Mouse (Mus musculus) adipocyte (in vitro differentiated cells): Measurements from ENCODE around the gene Gmnn.

ENCODE experiments used
- DNase-seq: peaks from one replicate; pipeline ENCODE4 v3.0.0-alpha.2; 2016; ENCODE audit warnings: low spot score

Gmnn gene

DNA sequence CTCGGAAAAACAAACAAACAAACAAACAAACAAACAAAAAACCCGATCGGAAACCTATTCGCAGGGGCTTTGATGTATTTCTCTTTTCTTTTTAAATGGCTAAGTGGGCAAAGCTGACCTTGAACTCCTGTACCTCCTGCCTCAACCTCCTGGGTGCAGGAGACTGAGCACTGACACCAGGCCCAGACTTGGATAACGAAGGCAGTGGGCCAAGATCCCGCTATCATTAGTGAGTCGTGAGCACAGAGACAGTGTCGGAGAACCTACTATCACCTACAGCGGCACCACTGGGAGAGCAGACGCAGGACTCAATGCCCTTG is 680 bp downstream of the Gmnn start:
- no peak for DNase-seq

DNA sequence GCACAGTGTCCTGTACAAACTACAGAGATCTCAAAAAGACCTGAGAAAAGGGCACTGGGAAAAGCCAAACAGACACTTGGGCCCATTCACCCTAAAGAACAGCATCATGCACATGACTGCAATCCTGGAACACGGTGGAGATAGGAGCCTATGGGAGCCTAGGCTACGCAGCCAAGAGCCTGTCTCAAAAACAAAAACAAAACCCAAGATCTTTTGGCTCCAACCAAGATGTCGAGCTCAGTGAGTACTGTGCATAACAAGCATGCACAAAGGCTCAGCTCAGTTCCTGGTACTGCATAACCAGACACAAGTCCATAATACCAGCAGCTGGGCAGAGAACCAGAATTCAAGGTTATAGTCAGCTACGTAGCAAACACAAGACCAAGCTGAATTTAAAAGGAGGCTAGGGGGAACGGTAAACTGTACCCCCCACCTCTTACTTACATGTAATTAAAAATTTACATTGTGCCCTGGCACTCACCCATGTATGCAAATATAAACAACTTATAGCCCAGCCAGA is 1.3 kb downstream of the Gmnn start:
- no peak for DNase-seq

DNA sequence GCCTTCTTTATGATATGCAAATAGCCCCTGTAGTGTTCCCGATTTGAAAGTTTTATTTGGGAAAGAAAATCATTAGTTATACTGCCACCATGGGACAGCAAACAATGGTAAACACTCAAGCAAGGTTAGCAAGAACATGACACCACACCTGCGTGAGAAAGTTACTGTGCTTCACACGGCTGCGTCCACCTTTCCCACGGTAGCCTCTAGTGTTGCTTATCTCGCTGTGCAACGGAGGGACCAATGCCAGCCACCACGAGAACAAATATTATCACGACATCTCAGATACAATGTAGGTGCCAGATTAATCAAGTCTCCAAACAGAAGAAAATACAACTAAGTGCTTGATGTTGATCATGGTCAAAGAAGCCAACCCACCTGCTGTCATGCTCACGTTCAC is 2.3 kb downstream of the Gmnn start:
- no peak for DNase-seq

DNA sequence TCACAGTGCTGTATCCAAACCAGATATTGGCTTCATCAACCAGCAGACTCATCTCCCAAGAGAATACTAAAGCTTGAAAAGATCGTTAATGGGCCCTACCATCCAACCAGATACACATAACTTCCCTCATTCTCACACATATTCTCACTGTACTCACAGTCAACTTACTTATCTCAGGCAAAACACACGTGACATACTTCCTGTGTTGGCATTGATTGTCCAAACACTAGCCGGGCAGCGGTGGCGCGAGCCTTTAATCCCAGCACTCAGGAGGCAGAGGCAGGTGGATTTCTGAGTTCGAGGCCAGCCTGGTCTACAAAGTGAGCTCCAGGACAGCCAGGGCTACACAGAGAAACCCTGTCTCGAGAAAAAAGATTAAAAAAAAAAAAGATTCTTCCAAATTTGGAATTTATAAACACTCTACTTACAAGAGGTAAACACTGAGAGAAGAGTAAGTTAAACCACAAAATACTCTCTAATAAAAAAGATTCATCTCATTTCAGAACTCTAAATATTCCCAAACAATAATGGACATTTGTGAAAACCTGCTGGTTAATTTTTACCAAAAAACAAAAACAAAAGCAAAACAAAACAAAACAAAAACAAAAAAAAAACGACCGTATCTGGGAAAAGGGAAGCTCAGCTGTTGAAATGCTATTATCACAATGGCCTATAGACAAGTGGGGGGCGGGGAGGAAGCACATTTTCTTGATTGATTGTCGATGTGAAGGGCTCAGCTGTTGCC is 3.7 kb downstream of the Gmnn start:
- no peak for DNase-seq

DNA sequence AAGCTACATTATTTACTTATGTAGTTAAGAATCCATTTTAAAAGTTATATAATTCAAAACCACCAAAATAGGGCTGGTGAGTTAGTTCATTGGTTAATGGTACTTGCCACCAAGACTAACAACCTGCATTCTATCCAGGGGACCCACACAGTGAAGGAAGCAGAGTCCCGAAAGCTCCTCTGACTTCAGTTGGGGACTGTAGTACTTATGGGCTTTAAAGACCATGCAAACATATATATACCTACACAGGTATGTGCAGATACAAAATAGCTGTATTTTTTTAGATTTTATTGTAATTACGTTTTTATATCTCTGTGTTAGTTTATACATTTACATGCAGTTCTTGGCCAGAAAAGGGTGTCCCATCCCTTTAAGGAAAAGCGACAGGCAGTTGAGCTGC is 5.0 kb downstream of the Gmnn start:
- DNase-seq, result no peak

DNA sequence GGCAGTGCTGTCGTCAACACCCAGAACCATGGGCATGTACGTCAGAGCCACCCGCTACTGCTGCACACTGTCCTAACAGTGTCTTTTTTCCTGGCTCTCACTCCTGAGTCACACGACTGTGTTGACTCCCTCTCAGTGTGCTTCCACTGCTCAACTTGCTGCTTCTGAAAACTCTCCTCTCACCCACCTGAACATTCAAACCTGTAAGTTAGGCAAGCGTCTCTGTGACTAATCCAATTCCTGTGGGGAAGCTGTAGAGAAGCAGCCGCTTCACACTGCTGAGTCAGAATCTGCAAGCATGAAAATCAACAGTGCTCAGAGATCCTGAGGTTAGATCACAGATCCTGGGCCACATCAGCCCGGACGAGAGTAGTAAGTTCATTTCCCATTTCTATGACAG is 10.3 kb downstream of the Gmnn start:
- DNase-seq, result no peak

DNA sequence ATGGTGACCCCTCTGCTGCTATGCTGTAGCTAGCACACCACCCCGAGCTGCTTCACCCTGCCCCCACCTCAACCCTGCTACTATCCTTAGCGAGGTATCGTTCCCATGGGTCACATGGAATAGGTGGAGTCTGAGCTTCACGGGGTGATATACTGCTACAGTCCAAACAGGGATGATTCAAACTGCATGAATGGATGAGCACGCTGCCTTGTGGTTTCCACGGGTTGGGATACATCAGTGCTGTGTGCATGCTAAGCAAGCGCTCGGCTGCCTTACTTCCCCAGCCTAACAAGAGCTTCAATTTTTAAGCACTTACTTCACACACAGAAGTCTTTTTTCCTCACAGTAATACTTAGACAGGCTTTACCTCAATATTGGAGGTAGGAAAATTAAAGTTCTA is 10.9 kb downstream of the Gmnn start:
- no peak for DNase-seq

DNA sequence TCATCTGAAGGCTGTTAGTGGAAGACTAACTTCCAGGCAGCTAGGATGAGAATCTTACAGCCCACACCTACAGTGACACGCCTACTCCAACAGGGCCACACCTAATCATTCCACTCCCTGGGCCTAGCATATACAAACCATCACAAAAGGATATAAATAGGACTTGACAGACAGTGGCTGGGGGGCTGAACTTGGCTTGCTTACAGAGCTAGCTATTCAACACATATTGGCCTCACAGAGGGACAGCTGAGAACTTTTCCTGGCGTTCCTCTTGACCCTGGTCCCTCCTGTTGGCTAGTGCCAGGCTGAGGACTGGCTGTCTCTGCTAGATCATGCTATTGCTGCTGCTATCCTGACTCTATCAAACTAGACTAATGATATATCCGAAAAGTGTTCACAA is 13.9 kb downstream of the Gmnn start:
- DNase-seq, result no peak

DNA sequence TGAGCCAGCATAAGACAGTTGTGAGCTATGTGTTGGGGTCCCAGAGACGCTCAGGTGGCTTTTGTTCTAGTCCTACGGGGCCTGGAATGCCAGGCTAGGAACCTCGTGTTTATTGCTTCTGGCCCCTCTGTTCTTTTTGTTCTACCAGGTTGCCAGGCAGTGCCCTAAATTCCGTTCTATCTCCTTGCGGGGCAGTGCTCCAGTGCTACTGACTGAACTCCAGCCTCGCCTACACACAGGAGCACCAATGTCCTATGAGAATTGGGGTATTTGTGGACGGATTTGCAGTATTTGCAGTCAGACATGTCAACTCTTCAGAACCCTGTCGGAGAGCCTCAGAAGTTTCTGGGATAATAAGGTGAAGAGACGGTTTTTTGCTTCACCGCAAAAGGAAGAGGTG is 20.7 kb downstream of the Gmnn start, which contains the start of gene Armh2:
TSS of gene Armh2 (plus strand) at position 205 of the 400 bp plus-strand sequence.
- no peak for DNase-seq

DNA sequence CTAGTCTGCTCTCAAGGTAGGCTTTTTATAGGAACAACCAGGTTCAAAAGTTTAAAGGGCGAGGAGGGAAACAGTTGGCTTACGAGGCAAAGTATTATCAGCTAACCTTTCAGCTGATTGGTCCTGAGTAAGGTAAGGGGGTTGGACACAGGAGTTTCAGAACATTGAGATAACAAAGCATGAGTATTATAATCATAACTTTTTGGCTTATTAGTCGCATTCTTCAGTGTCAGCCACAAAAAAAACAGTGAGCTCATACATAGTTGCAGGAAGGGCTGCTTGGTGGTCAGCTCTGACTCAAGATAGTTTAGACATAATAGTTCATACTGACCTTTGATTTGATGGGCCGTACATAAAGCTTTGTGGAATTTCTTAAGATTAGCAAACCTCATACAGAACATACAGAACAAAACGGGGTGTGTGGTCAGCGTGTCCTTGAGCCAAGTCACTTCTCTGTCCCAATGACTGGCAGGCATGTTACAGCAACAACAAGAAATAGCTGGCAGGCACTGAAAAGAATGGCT is 26.1 kb downstream of the Gmnn start:
- DNase-seq, result no peak

DNA sequence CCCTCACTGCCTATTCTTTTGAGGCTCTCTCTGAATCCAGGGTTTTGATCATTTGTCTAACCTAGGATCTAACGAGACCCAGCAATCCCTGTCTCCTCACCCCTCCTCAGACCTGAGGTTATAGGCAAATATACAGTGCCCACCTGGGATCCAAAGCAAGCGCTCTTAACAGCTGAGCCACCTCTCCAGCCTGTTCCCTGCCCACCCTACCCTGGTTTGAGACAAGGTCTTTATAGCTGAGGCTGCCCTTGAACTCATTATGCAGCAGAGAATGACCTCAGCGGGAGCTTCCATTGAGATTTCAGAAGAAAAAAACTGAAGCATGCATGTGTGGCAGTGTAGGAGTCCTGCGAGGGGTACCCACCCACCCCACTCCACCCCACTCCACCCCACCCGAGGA is 27.2 kb downstream of the Gmnn start:
- no peak for DNase-seq

DNA sequence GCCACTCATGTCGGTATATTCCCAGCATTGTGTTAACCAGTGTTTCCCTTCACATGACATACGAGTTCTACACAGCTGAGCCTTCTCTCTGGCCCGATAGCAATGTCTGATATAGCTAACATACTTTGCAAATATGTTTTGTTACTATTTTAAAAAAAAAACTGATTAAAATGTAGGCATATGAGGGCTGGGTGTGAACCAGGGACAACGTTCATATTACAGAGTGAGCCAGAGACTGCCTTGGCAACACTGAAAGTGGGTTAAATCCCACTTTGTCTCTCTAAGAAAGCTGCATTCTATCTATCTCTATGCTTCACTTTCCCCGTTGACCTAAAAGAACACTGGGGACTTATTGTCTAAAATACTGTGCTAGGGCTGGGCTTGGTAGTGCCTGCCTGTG is 32.6 kb downstream of the Gmnn start:
- no peak for DNase-seq

DNA sequence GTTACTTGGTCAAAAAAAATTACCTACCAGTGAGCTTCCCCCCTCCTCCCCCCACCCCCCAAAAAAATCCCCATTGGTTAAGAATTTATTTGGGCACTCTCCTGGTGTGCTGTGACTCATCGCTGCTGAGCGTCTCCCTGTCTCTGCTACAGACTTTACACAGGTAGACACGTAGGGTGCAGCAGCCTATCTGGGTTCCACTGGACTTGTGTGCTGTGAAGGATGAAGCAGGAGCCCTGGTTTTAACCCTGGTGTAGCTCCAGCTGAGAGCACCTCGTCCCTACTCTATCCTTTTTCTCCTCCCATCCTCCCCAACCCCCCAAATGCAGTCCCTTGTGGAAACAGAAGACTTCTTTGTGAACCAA is 37.3 kb downstream of the Gmnn start:
- no peak for DNase-seq

DNA sequence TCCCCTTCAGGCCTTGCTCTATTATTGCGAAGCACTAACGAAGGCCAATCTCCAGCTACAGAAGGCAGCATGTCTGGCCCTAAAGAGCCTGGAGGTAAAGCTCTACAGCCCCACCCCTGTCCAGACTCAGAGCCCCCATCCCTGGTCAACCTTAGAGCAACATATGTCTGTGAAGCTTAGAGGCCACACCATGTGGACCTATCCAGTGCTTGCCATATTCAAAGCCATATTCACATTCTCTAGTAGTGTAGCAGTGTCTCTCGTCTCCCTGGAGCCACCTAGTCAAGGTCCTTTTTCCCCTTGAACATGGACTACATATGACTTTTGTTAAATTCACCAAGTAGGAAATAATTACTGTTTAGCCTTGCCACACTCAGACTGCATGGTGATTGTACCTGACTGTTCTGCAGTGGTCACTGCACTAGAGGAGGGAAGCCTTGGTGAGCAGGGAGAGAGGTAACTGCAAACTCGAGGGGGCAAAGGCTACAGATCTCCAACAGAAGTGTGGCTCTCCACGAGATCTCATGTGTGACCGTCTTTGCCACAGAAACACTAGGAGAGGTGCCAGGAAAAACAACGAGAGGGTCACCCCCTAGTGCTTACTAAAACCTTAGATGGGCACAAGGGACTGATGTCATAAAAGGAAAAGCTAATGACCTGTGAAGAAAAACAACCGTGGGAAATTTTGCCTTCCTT is 37.9 kb downstream of the Gmnn start:
- no peak for DNase-seq

DNA sequence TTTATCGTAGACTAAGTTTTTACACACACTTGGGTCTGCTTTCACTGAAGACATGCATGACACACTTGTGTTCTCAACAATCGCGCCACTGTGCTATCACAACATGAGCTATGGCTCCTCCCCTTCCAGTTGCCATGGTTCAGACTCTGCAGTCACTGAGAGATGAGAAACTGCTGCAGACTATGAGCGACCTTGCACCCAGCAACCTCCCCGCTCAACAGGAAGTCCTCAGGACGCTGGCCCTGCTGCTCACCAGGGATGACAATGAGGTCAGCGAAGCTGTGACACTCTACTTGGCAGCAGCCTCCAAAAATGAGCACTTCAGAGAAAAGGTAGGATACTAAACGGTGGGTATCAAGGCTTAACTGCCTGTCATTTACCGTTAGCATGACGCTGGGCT is 40.2 kb downstream of the Gmnn start:
- DNase-seq, result no peak

DNA sequence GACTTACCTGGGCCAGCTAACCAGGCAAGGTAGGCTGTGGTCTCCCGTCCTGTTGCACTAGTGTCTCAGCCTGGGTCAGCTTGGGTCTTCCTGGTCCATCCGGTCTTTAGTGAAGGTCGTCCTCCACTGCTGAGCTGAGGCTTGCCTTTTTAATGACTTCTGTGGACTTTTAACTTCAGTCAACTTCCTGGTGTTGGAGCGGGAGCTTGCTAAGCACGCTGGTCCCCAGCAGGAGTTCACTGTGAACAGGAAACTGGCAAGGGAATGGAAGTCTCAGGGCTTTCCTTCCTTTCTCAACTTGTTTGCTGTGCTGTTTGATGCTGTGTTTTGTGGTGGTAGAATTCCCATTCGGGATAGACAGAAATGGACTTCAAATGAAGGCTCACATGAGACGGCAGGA is 44.0 kb downstream of the Gmnn start:
- DNase-seq, result no peak

DNA sequence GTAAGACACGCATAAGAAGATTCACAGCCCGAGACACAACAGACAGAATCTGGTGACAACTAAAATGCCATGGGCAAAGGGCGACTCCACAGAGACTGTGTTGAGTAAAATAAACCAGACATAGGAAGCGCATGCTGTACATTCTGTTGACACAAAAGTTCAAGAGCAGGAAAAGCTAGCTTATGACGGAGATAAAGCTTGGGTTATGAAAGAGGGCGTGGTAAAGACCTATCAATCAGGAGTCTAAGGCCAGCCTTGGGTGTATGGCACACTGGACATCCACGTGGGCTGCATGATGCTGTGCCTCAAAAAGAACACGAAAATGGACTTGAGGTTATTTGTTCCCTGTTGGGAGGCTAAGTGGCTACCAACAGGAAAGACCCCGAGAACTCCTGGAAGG is 45.3 kb downstream of the Gmnn start:
- DNase-seq, result no peak

DNA sequence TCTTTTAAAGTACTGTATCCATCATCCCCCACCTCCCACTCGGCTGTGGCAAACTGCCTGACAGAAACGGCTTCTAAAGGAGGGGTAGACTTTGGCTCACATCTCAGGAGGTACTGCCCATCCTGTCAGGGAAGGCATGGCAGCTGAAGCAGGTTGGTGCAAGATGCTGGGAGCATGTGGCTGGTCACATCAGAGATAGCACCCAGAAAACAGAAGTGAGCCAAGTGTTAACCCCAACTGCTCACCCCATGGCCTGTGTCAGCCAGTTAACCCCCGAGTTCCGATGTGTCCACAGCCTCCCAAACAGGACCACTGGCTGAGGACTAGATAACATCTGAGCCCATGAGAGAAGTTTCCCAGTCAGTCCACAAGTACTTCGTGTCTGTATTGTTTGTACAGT is 46.1 kb downstream of the Gmnn start:
- no peak for DNase-seq

DNA sequence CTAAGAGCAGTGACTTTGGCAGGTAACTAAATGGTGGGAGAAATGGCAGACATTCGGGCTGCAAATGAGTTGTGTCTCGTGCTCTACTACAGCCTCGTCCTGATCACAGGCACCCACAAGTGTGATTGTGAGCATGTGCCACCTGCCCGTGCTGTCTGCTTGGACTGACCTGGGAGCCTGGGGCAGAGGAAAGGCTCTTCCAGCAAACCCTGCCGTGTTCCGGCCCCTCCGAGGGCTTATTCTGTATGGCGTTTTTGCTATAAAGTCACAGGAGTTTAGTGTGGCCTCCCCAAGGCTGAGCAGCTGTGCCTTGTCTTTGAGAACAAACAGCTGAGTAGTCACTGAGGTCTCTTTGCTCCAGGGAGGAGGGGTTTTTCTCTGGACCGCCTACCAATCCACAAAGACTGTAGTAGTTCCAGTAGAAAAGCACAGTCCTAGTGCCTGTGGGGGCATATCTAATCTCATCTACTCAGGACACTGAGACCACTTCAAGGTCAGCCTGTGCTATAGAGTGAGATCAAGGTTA is 47.3 kb downstream of the Gmnn start:
- no peak for DNase-seq

DNA sequence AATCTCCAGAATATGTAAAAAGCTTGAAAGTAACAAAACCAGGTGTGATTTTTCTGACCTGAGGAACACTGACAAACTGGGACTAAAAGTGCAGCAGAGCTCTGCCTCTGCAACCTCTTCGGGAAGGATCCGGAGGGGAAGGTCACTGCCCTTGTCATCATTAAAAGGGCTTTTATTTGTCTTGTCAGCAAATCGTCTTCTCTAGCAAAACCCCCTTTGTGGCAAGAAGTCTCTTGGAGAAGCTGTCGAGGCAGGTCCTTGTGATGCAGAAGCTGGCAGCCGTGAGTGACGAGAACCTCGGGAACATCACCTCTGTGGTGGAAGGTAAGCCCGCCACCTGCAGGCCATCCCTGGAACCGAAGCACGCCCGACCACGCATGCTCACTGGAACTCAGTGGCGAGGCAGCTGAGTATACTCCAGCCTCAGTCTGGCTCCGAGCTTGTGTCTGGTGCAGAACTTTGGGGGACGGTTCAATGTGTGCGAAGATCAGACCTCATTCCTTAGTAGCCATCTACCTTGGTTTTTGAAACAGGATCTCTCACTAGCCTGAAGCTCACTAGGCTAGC is 48.2 kb downstream of the Gmnn start:
- DNase-seq, result peak; percentile 76

DNA sequence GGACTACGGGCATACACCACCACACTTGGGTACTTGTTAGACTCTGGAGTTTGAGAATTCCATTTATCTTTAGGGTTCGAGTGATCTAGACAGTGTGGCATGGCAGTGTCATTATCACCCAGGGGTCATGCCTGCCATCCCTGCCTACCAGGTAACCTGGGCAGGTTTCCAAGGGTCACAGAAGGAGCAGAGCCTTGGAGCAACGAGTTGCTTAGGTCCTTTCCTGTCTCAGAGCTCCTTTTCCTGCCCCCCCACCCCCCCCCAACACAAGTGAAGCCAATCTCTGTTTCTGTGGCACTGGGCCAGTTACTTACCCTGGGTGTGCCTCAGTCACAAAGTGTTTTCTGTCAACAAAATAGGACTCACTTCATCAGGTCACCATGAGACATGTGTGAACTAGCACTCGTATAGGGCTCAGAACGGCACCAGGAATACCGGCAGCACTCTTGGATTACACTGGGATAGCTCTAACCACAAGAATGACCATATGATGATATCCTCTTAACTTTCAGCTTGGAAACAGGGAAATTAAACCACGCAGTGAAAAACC is 49.1 kb downstream of the Gmnn start:
- no peak for DNase-seq

DNA sequence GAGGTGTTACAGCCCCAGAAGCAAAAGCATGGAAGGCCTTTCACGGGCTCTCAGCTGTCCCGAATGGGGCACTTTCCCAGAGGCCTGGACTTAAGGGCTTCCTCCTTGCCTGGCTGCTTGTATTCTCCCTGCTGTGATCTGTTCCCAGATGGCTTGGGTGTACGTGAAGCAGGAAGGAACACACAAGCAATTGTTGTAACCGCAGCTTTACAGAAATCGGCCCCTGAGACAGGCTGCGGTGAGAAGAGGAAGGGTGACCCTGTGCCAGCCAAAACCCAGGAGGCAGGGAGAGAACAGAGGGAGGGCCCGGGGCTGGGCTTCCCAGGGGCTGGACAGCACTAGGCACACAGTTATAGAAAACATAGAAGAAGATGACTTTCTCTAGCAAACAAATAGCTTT is 50.8 kb downstream of the Gmnn start:
- DNase-seq, result no peak
